Mouse (Mus musculus) fat pad, adult 2 months (tissue): ENCODE results near the gene Mpzl3.

ENCODE experiments used
- DNase-seq: peaks from one replicate; pipeline ENCODE4 v3.0.0-alpha.2; 2011; ENCODE audit warnings: low read depth, low spot score; ENCODE audit errors: extremely low read depth

Mpzl3 gene

DNA sequence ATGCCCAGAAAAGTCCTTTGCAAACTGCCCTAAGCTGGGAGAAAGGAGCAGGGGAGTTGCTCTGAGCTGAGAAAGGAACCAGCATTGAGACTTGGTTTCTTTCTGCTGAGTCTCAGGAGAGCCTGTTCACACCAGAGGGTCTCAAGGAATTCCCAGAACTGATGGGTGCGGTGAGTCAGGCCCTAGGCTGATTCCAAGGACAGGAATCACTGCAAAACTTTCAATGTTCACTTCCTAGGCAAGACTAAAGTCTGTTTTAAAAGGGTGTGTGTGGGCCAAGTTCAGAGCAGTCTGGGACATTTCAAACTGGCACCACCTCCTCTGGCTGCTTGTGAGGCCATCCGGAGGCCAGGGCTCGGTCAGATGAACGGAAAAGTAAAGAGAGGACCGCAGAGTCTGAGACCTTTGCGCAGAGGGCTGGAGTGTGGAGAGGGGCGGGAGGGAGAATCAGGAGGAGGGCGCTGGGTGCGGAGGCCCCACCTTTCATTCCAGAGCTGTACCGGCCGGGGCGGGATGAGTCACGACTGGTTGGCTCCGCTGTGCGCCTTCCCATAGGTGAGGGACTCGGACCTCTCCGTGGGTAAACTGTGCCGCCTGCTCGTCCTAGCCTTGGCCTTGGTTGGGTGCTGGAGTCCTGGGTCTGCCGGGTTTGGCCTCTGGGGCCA, 12.8 kb upstream of the Mpzl3 start:
- DNase-seq: no peak

DNA sequence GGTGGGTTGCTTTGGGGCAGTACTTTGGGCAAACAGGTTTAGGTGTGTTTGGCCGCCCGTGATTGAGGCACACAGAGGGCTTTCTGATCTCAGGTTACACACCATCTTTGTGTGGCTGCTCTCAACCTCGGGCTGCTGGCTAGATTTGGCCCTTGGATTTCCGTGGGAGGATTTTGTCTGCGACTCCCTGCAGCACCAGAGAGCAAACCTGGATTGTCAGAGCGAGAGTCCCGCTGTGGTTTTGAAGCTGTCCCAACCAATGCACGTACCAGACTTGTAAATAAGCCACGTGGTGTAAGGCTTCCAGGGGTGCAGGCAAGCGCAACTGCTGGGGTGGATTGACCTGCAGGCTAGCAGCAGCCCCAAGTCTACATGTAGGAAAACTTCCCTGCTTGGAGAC, 12.0 kb upstream of the Mpzl3 start:
- no peak for DNase-seq

DNA sequence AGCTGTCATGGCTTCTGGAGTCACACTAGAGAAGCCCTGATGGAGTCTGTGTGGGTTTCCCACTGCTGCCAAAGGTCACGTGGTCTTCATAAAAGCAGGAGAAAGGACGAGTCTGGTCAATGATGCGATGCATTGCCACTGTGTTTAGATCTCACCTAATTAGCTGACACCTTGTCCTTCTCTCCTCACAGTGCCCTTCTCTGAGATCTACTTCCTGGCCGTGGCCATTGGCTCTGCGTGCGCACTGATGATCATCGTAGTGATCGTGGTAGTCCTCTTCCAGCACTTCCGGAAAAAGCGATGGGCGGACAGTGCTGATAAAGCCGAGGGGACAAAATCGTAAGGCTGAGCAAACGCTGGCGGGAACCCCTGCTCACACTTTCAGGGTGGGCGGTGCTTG, 8.0 kb upstream of the Mpzl3 start:
- DNase-seq: no peak

DNA sequence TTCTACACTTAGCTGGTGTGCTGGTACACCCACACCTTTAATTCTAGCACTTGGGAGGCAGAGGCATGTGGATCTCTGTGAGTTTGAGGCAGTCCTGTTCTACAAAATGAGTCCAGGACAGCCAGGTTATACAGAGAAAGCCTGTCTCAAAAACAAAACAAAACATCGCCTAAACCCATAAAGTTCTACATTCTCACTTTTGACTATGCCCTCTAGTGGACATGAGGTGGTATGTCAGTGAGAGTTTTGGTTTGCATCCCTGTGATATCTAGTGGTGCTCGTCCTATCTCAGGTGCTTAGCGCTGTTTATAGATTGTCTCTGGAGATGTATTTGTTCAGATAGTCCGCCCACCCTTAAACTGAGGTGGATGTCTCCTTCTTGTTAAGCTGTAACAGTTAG, 6.5 kb upstream of the Mpzl3 start:
- no peak for DNase-seq

DNA sequence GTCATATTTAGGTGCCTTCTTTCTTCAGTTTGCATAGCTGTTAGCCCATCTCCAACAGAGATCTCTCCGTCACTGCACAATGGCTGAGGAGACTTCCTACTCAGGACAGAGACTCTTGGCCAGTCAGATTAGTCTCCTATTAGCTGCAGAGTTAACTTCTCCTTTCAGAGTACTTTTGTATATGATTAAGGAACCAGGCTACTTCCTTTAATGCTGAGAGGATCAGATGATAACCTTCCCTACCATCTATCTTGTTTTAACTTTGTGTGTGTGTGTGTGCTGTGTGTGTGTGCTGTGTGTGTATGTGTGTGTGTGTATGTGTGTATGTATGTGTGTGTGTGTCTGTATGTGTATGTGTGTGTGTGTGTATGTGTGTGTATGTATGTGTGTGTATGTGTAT, 5.3 kb upstream of the Mpzl3 start:
- DNase-seq: no peak

DNA sequence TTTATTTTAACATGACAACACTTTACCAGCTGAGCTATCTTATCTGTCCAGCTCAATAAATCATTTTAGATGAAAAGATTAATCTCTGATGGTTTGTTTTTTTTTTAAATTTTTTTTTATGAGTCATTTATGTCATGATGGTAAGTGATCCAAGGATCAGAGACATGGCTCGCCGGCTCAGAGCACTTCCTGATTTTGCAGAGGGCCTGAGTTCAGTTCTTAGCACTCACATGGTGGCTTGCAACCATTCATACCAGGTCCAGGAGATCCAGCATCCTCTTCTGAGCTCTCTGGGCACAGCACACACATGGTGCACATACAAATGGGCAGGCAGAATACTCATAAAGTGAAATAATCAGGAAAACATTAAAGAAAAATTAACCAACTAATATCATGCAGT, 4.7 kb upstream of the Mpzl3 start:
- no peak for DNase-seq

DNA sequence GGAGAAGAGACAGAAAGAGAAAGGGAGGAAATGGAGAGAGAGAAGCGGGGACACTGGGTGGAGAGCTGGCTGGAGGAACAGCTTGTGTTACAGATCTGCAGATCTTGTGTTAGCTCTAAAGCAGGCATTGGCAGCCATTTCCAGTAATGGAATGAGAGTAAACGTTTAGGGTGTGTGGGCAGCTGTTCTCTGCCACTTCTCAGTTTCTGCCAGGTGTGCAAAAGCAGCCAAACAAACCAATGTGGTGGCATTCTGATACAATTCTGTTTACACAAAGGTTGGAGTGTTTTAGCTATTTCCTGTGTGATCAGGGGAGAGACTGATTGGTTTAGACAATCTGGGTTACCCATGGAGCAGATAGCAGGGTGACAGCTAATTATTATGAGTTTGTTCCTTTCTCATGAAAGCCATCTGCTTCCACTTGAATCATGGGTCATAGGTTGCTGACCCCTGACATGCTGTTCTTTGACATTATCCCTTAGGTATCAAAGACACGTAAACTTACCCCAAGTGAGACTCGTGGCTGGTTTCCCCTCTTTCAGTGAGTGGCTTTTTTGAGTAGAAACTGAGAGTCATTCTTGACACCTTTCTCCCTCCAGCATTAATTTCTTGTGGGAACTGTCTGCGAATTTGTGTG, 3.4 kb downstream of the Mpzl3 start:
- DNase-seq: no peak

DNA sequence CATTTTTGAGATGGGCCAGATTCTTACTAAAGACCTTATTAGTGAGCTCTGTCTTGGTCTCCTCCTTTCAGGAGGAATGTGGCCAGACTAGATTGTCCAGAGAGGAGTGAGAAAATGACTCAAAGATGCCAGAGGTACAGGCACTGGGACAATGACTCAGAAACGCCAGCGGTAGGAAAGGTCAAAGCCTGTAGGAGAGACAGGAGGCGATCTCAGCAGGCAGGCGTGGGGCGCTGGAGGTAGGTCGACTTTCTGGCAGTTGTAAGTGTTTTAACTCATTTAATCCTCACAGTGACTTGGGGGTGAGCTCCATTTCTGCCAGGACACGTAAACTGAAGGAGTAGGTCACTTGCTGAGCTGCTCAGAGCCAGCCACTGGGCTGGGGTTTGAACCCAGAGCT, 5.2 kb downstream of the Mpzl3 start:
- no peak for DNase-seq

DNA sequence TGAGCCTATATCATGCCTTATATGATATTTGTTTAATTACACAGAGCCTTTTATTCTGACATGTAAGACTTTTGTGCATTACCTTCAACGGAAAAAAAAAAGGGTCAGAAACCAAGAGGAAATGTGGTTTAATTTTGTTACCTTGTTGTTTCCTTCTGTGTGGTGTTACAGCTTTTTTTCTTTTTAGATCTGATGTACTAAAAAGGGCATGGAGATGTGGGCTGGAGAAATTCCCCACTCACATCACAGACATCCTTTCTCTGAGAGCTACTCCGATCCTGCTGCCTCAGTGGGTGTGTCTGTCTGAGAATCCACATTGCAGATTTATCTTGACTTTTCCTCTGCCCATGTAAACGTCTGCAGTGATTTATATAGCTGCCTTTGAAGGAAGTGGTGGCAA, 7.7 kb downstream of the Mpzl3 start:
- DNase-seq: no peak

DNA sequence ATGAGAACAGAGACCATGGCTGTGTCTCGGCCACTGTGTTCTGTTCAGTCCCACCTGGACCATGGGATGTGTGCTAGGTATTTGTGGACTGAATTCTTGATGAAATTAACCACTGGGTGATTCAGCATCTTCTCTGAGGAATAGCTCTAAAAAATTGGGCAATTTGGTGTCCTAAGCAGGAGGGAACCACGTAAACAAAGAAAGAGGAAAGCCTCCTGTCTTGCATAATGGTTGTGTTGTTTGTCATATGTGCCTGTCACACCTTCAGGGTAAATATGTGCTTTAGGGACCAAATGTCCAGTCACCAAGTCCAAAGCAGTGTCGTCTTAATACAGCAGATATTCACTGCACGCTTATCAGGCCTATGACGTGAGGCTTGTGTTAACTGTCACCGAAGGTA, 9.4 kb downstream of the Mpzl3 start:
- DNase-seq: no peak

DNA sequence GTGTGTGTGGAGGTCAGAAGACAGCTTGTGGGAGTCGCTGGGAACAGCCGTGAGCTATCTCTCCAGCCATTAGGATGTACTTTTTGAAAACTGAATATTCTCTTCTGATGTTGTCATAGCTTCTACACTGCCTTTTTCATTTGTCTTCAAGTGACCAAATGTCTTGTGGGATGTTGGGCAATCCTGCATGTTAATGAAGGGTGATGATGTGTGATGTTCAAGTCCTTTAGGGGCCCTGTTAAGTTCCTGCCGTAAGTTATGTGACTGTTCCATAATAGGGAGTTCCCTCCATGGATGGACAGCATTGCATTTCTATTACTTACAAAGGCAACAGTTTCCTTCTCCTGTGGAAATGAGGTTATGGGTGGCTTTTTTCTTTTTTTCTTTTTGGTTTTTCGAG, 11.7 kb downstream of the Mpzl3 start:
- DNase-seq: no peak

DNA sequence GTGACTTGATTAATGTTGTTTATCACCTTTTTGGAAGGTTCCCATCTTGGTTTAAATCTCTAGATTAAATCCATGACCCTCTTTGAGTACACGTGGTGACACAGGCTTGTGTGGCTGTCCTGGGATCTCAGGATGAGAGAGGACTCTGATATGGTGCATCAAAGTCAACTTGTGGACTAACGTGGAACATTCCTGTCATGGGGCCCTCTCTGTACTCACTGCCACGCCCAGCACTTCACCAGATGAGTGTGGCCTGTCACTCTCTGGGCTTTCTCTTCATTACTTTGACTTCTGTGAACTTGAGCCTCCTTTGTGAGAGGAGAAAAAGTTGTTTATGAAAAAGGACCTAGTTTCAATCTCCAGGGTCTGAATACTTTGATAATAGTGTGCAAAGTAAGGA, 16.8 kb downstream of the Mpzl3 start:
- no peak for DNase-seq

DNA sequence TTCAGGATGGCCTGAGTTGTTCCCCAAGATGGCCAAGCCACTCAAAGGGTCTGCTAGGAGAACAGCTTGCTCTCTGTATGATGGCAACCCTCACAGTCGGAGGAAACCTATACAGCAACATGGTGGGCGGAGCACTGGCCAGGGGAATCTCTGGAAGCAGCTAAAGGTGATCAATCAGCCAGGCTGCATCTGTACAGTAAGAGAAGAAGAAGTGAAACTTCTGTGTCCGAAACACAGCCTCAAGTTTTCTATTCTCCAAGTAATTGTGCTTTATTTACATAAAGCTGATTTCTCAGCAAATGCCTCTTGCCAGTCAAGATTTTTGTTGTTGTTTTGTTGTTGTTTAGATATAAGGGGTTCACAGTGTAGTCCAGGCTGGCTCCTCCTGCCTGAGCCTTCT, 22.9 kb downstream of the Mpzl3 start:
- DNase-seq: no peak

DNA sequence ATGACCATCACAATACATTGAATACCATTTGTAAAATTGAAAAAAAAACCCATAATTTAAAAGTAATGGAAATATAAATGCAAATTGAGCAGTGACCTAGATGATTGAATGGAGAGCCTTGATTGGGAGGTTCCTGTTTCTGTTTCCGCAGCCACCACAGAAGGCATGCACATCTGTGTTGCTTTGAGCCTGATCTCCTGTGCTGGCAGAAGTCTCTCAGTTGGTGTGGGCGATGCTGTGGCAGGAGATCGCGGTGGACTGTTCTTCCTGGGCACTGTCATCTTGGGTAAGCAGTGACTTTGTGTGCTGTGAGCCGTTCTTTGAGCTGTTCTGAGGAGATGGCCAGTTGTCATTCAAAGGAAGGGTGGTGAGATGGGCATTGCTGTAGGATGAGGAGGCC, 24.0 kb downstream of the Mpzl3 start, which contains the start of gene Jaml:
Jaml (plus strand) TSS at position 173 of the 400 bp plus-strand sequence.
- DNase-seq: no peak

DNA sequence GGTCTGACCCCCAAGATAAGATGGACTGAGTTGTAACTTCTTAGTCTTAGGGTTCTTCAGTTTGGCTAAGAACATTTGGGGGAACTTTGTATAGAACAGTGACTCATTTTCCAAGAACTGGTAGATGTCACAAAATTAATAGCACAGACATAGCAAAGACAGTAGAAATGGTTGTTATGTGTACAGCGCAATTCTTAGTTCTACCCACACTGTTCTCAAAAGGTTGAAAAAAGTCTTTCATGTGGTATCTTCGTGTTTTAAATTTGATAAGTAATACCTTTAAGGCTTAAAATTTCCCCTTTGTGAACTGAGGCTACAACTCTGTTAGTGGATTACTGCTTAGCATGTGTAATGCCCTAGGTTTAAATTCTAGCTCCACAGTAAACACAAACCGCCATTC, 28.1 kb downstream of the Mpzl3 start:
- no peak for DNase-seq

DNA sequence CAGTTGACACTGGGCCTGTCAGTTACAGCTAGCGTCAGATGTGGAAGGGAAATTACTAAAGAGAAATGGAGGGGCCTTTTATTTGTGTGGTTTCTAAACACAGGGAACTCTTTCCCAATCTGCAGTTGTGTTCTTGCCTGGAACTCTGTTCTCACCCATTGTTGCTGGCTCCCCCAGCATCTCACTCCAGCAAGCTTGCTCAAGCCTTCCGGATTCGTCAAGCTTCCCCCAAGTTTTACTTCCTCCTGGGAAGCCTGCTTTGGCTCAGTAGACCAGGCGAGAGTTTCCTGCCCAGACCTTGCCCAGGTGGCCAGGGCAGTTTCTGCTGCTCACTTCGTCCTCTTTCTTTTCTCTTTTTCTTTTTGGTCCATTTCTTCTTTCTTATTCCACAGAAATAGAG, 29.6 kb downstream of the Mpzl3 start:
- DNase-seq: no peak

DNA sequence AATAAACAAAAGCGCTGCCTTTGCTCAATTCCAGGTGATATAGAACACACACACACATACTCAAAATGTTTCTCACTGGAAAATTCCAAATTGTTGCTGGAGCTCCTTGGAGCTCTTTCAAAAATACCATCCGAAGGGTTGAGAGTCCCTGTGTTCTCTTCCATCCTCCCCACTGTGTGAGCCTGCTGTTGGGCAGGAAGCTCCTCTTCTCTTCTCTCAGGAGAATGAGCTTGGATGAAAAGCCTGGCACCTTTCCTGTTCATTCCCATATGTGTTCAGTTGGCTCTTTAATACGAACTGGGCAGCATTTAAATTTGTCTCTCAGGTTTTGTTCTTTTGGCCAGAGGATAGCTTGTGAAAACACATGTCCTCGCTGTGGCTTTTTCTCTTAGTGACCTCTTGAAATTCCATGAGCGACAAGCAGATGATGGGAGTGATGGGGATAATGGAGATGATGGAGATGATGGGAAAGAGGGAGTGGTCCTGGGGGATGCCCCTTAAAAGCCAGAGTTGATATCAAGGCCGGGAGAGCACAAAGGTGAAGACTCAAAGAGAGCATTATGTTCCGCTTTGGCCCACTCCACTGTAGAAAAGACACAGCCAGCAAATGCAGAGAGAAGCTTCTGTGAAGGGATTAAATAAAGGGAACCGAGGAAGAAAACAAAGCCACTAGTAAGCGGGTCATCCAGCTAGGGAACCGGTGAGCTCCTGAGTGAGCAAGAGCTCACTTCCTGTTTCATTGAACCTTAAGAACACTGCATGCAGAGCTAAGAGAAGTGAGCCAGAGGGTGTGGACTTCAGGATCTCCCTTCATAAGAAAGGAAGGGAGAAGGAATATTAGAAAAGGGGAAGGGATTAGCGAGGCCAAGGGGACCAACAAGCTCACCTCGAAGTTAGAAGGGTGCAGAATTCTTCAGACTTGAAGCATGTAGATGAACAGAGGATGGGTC, 31.0 kb downstream of the Mpzl3 start:
- no peak for DNase-seq

DNA sequence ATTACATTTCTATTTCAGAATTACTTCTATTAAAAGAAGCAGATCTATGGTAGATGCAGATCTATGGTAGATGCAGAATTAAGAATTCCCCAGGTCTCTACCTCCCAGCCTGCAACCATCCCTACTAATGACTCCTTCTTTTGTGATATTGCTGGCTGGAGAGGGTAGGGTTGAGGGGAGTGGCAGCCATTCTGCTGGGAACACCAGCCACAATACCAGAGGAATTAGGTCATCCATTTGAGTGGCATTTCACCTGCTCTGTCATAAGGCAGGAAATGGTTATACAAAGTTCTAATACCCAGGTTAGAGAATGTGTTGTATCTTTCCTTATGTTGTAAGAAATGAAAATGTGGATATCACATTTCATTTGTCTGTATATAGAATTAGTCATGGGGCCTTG, 33.1 kb downstream of the Mpzl3 start:
- DNase-seq: no peak

DNA sequence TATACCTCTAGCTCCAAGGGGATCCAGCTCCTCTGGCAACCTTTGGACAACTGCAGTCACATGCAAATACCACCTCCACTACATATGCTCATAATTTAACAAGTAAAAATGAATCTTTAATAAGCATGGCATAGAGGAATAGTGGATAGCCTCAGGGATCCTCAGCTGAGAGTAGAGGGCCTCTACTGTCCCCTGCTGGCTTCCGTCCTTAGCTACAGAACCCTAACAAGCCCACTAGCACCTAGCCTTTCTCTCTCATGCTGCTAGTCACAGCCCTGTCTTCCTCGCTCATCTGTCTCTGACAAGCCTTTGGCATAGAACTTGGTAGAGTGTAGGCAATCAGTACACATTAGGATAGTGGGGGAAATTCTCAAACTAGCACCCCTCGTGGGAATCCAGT, 35.8 kb downstream of the Mpzl3 start:
- no peak for DNase-seq

DNA sequence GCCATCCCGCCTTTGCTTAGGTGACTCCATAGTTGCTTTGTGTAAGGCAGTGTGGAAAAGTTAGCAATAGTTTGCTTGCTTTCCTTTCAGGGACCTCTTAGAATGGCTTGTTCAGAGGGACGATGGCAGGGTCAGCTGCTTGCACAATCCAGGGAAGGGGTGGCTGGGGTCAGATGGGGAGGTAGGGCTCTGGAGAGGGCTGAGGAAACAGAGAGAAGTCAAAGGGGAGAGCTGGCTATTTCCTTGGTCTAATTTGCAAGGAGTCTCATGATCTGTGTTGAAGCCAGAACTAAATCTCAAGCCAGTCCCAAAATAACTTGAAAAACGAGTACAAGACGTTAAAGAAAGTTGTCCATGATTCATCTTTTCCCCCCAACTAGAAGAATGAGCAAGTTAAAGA, 37.7 kb downstream of the Mpzl3 start:
- no peak for DNase-seq

DNA sequence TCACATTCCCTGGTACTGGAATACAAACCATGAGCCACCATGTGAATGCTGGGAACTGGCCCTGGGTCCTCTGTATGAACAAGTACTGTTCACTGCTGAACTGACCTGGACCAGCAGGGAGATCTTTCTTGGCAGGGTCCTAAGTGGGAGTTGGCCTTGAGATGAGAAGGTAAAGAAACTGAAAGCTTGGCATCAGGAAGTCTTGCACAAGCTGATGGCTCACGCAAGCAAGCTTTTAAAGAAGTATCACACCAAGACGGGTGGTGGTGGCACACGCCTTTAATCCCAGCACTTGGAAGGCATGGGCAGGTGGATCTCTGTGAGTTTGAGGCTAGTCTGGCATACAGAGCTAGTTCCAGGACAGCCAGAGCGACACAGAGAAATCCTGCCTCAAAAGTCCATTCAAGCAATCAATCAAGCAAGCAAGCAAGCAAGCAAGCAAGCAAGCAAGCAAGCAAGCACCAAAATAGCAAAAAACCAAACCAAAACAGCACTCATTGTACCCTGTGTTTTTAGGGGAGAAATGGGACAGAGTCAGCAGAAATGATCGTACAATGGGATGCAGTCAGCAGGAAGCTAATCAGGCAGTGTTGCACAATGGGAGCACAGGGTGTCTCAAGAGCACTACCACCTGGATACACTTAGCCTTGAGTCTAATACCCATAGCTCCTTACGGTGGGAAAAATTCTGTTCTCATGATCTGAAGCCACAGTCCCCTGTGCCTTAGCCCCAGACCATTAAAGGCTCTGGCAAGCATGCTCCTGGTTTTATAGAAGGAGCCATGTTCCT, 40.4 kb downstream of the Mpzl3 start:
- peak; percentile 47 for DNase-seq
